Mouse (Mus musculus) monocyte, adult 5-6 weeks (primary cell): Measurements from ENCODE around the gene Aars2. TPM values are rescaled to one million over a fixed set of nuclear protein-coding genes. Genes with fewer than 3 reads are reported as not detected.

Source experiments
- ATAC-seq: fragments of 153-309, 156-312 bp; replicated peaks from 2 replicates; pipeline ENCODE4 v1.8.0; 2017; ENCODE audit warnings: mild to moderate bottlenecking; ENCODE audit not compliant: low TSS enrichment, insufficient number of reproducible peaks, severe bottlenecking, poor library complexity, low FRiP score
- total RNA-seq: library from RNA; stranded (forward); fragments of 200-1000, 200-491, 200-594 nt; gene quantifications from 3 replicates; pipeline ENCODE4 v1.2.3, GENCODE M21; 2017

Gene Aars2
- total RNA-seq, 1 experiment from 2014 or later, result 4.3 TPM

DNA sequence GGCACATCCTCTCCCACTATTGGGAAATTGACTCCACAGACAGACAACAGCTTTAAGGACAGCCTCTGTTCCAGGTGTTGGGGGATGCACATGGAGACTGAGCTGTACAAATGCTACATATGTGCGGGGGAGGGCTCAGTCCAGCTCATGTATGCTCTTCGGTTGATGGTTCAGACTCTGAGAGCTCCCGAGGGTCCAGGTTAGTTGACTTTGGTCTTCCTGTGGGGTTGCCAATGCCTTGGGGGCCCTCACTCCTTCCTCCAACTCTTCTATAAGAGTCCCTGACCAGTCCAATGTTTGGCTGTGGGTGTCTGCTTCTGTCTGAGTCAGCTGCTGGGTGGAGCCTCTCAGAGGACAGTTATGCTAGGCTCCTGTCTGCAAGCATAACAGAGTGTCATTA, 46.4 kb downstream of the Aars2 start:
- no peak for ATAC-seq

DNA sequence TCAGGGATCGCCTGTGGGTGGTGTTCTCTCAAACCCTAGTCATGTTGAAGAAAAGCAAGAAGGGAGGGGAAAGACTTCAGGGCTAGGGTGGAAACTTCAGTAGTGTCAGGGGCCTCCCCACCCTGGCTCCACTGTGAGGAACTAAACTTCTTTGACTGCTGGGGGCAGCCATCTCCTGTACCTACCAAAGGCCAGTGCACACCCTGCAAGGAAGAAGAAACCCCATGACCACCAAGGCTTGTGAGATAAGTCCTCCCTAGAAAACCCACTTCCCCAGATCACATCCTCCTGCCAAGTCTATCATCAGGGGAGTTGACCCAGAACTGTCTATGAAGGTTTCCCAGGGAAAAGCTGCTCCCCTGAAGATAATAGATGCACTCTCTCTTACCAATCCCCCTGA, 47.8 kb downstream of the Aars2 start:
- ATAC-seq, result no peak

DNA sequence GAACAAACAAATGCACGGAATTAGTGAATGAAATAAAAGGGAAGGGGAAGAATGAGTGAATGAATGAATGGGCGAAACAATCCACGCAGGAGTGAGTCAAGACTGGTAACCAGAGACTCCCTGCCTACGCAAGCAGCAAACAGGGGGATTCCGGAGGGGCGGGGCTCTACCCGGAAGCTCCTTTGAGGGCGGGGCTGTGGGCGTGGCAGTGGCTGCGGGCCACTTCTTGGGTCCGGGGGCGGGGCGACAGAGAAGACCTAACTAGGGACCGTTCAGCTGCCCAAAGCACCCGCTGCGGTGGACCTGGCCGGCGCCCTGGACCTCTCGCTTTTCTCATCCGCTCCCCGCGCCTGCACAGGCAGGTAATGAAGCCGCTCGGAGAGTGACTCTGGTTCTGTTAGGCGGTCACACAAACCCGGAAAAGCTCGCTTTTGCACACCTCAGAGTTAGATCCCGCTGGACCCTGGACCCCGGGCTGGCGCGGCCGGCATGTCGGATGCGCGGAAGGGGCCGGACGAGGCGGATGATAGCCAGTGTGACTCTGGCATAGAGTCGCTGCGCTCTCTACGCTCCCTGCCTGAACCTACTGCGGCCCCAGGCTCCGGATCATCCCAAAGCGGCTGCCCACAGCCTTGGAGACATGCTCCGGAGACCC, 48.9 kb downstream of the Aars2 start, which contains the start of gene Nfkbie:
TSS of gene Nfkbie (plus strand) at position 252 of the 655 bp plus-strand sequence.
- ATAC-seq, result peak; percentile 69

DNA sequence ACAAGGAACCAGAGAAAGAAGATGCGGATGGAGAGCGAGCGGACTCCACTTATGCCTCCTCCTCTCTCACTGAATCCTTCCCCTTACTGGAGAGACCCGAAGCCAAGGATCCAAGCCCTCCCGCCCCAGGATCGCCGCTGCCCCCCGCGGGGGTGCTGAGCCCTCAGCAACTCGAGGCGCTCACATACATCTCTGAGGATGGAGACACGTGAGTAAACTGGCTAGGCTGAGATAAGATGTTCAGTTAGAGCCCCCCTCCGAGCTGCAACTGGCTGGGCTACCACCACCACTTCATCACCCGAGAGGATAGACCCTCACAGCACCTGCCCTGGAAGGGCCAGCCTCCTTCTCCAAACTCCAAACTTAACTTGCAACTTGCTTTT, 49.5 kb downstream of the Aars2 start:
- no peak for ATAC-seq

DNA sequence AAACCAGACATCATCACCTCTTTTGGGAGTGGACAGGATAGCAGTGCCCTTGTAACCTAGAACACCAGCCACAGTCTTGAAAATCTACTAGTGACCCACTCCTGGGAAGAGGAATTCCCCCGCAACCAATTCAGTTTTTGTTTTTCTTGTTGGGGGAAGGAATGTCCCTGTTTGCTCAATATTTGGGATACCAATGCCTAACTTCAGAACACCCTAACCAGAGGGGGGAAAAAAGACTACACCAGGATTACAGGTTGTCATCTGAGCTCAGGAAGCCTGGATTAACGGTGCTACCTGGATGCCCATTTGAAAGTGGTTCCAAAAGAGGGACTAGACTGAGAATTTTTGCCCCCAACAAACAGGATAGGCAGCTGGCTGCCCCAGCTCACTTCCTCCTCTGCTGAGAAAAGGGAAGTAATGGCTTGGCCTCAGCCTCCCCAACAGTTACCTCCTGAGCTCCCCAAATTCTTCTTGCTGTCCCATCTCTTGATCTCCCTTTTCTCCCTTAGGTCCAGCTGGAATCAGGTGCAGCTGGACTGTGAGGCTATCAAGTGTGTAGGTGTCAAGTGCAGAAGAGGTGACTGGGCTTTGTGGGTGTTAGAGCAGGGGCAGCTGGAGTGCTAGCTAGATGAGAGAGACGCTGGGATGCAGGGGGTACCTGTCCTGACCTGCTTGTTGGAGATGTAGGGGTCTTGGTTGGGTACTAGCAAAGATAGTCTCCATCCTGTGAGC, 50.0 kb downstream of the Aars2 start:
- ATAC-seq, result 0 out of 2 replicates have a peak, but pooled peaks have one; percentile 16

DNA sequence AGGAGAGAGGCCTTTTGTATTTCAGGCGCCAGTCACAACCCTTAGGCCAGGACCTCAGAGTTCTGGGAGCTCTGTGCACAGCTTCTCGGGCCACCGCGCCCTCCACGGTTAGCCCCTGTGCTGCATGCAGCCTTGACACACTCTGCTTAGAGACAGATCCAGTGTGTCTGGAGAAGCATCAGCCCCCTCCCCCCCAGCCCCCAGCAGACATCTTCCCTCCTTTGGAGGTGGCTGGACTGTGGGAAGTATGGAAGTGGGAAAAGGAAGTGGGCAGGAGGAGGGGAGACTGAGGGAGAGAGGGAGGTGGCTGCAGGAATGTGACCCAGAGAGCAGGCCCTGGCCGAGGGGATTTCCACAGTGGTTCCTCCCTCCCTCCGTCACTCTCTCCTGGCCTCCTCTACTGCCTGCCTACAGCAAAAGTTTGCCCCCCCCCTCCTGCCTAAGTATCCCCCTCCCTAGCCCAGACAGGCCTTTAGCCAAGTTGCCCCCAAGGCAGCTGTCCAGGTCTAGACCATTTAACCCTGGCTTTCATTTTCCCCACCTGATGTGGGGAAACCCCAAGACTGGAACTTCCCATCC, 50.7 kb downstream of the Aars2 start:
- no peak for ATAC-seq

DNA sequence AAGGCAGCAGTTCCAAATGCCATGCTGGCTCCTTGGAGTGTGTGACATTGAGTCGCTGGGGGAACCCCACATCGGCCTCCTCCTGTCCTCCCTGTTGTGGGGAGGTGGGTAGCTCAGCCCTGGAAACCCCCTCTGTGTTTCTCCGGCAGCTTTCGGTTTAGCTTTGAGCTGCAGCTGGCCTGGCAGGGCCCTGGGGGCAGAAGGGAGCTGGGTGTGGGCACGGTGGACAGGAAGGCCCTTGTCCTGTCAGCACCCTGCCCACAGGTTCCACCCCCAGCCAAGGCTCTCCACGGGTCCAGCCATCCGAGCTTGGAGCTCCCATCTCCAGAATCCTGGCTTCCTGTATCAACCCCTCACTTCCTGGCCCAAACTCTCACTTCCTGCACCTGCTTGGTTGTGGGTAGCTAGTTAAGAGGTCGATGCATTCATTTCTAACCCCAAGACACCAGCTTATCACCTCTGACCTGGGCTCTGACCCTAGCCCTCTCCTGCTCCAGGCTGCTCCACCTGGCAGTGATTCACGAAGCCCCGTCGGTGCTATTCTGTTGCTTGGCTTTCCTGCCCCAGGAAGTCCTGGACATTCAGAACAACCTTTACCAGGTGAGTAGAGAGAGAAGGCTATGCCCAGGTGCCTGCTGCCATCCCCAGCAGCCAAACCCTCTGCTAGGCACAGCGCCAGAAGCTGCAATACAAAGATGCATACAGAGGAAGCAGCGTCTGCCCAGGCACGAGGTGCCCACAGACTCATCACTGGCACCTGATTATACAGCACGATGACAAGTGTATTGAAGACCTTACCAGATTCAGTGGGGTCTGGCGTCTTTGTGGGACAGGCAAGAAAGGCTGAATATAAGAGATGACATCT, 51.6 kb downstream of the Aars2 start:
- ATAC-seq, result no peak

DNA sequence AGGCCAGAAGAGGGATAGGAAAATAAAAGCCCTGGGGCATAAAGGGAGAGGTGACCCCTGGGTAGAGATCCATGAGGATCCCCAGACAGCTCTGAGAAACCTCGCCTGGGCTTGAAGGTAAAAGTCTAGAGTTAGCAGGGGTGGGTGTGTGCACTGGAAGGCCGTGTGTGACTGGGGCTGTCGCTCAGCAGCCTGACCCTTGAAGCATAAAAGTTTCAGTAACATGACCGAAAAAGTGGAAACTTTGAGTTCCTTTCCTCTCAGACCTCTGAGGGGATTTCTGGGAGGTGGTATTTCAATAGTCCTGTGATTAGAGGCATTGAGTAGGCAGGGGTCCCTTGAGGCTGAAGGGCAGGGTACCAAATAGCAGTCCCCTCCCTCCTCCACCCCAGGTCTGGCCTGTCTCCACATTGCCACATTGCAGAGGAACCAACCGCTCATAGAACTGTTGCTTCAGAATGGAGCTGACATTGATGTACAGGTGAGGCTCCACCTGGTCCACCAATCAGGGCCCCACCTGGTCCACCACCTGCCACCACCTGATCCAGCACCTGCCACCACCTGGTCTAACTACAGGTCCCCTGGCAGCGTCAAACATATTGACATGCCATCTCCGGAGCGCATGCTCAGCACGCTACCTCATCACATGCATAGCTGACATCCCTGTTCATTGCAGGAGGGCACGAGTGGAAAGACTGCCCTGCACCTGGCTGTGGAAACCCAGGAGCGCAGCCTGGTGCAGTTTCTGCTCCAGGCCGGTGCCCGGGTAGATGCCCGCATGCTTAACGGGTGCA, 53.3 kb downstream of the Aars2 start:
- no peak for ATAC-seq

DNA sequence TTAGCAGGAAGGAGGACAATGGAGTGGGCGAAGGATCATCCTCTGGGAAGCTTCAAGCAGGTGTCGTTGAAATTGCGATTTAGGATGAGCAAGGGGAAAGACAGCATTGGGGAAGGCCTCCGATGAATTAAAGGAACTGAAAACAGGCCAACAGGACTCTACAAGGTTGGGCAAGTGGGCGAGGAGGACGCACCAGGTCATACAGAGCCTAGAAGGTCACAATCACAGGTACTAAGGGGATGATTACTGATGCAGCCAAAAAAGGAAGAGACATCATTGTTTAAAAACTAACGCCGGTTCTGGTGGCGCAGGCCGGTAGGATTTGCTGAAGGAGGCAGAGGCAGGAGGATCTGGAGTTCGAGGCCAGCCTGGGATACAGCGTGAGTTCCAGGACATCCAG, 56.6 kb downstream of the Aars2 start:
- ATAC-seq, result peak; percentile 28; the same call in 1 of the 2 replicates

DNA sequence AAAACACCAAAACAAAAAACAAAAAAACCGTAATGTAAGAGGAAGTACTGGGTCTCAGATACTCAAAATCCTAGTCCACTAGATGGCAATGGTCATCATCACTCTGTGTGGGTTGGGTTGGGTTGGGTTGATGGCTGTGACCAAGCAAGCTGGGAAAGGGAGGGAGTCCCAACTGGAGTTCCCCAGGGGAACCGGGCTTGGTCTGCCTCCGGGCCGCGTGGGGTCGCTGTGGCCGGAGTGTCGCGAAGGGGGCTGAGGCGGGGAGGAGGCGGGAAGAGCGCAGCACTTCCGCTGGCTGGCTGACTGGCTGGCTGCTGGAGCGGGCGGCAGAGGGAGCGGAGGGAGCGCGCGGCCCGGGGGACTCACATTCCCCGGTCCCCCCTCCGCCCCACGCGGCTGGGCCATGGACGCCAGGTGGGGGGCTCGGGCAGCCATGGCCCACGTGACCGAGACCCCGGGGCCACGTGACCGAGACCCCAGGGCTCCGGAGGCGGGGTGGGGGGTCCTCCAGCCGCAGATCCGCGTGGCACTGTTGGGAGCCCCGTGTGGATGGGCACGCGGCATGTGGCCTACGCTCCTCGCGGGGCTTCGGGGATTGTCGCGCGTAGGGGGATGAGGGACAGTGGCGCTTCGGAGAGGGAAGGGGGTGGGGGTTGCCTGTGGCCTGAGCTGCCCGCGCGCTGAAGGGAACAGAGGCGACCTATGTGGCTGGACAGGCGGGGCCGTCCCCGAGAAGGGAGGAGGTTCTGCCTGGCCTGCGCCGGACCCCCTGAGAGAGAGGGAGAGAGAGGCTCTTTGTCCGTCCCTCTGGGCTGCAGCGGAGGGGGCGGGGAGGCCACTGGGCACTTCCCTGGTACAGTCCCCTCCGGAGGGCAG, 57.3 kb downstream of the Aars2 start, which contains the start of gene Slc35b2:
TSS of gene Slc35b2 (plus strand) at position 220 of the 876 bp plus-strand sequence.
- ATAC-seq, result peak; percentile 70

DNA sequence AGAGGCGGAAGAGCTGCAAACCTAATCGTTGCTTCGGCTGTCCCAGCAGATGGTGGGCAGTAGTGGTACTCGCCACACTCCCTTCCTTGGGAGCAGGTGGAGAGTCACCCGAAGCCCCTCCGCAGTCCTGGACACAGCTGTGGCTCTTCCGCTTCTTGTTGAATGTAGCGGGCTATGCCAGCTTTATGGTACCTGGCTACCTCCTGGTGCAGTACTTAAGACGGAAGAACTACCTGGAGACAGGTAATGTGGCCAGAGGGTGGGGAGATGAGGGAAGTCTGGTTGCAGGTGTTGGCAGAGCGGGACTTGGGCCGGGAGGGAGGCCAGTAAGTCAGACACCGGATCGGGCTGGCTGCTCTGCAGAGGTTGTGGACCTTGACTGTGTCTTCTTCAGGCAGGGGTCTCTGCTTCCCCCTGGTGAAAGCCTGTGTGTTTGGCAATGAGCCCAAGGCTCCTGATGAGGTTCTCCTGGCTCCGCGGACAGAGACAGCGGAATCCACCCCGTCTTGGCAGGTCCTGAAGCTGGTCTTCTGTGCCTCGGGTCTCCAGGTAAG, 58.0 kb downstream of the Aars2 start:
- ATAC-seq, result no peak

DNA sequence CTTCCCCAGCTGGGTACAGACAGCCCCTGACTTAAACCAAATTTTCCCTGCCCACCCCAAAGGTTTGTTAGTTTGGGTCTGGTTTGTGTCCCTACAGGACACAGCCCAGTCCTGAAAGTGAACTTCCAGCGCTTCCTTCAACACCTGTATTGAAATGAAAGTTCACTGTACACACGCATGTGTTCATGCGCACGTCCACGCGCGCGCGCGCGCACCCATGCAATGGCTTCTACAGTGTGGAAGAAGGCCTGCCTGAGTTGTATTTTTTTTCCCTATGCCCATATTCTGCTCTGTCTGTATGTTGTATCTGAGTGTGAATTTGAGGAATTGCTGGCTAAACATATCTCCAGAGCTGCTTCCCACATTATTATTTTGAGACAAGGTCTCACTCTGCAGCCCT, 58.5 kb downstream of the Aars2 start:
- no peak for ATAC-seq

DNA sequence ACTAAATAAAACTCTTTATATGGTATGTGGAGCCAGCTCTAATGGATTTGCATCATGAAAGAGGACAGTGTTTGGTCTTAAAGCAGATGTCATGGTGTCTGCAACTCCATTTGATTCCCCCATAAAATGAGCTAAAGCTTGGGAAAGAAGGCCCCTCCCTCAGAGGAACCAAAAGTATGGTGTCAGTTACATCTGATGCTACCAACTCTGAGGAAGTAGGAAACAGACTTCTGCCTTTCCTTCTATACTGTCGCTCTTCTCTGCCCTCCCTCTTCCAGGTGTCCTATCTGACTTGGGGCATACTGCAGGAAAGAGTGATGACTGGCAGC, 59.4 kb downstream of the Aars2 start:
- no peak for ATAC-seq

DNA sequence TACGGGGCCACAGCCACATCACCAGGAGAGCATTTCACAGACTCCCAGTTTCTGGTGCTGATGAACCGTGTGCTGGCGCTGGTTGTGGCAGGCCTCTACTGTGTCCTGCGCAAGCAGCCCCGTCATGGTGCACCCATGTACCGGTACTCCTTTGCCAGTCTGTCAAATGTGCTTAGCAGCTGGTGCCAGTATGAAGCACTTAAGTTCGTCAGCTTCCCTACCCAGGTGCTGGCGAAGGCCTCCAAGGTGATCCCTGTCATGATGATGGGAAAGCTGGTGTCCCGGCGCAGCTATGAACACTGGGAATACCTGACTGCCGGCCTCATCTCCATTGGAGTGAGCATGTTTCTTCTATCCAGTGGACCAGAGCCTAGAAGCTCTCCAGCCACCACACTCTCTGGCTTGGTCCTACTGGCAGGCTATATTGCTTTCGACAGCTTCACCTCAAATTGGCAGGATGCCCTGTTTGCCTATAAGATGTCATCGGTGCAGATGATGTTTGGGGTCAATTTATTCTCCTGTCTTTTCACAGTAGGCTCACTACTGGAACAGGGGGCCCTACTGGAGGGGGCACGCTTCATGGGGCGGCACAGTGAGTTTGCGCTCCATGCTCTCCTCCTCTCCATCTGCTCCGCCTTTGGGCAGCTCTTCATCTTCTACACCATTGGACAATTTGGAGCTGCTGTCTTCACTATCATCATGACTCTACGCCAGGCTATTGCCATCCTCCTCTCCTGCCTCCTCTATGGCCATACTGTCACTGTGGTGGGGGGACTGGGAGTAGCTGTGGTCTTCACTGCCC, 59.9 kb downstream of the Aars2 start:
- ATAC-seq, result no peak

DNA sequence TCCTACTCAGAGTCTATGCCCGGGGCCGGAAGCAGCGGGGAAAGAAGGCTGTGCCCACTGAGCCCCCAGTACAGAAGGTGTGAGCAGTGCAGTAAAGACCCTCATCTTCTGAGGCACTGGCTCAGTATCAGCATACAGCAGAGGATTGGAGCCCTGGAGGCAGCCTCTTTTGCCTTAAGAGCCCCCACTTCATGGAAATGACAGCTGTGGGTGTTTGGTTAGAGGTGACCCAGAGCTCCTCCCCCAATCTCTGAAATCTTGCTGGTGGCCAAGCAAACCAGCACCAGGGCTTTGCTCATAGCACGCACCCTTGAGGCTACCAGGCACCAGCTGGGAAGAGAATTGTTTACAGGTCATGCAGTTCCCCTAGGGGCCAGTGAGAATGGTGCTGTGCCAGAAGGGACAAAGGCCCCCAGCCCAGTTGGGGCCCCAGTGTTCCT, 60.5 kb downstream of the Aars2 start:
- no peak for ATAC-seq

DNA sequence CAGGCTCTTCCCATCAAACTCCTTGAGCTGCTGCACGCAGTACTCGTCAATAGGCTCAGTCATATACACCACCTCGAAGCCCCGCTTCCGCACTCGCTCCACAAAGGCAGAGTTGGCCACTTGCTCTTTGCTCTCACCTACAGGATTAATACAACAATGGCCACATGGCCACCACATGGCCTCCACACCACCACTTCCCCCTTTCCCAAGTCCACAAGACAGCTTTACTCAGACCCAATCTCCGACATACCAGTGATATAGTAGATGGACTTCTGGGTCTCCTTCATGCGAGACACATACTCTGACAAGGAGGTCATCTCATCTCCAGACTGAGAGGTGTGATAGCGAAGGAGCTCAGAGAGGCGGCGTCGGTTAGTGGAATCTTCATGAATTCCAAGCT, 62.3 kb downstream of the Aars2 start:
- no peak for ATAC-seq
